Mouse (Mus musculus): ENCODE measurements around the gene Kynu. TPM values are rescaled to one million over a fixed set of nuclear protein-coding genes. Genes with fewer than 3 reads are reported as not detected.

The Kynu gene
- 0.72 and 0.76 TPM in 2 replicates for polyA plus RNA-seq (2016; fragmentation: Nextera tagmentation; extraction: Ambion mirVana)

GRCm38 (mm10) chr2:43555062-43555888 lies at the start of gene Kynu:
TSS of gene Kynu (plus strand) at chr2:43555329.
- WGBS (ENCODE audit: insufficient replicate concordance), result 28% methylated on average over 9 of the region's 9 CpGs
- no peaks in the 10 kb centered on the region for H3K36me3 ChIP-seq
- H3K4me2 ChIP-seq, result peak within 1 kb of the TSS; percentile 22; the same call in 1 of the 2 replicates
- no peaks in the 10 kb centered on the region for H3K27me3 ChIP-seq (replicated peaks)
- H3K27ac ChIP-seq, result no peak within 1 kb of the TSS
- ATAC-seq, result peak; percentile 44; the same call in 1 of the 2 replicates
- no peaks in the 10 kb centered on the region for H3K4me1 ChIP-seq
- no peaks in the 10 kb centered on the region for H3K9me3 ChIP-seq (replicated peaks)
- H3K4me3 ChIP-seq, result no peak within 1 kb of the TSS
- no peak within 1 kb of the TSS for H3K9ac ChIP-seq

GRCm38 (mm10) chr2:43506182-43506581 lies 48.9 kb upstream of the Kynu start:
- 71% methylated on average over 3 of the region's 3 CpGs for WGBS (ENCODE audit: insufficient replicate concordance)
- Histone ChIP-seq H3K27me3 (replicated peaks) (no peaks in the 10 kb centered on the region), H3K4me3 (no peak overlapping the region)

GRCm38 (mm10) chr2:43513852-43514251 lies 41.3 kb upstream of the Kynu start:
- Histone ChIP-seq H3K4me3 (no peak overlapping the region), H3K9ac (no peak overlapping the region), H3K4me2 (no peak overlapping the region), H3K4me1 (no peaks in the 10 kb centered on the region), H3K9me3 (replicated peaks) (no peaks in the 10 kb centered on the region), H3K36me3 (no peaks in the 10 kb centered on the region), H3K27me3 (replicated peaks) (no peaks in the 10 kb centered on the region), H3K27ac (no peak overlapping the region)
- no peak for ATAC-seq
- WGBS (ENCODE audit: insufficient replicate concordance), result 60% methylated on average over 7 of the region's 7 CpGs

More at GRCm38 (mm10) chr2:43506182-43506581, 48.9 kb upstream of the Kynu start:
- Histone ChIP-seq H3K9me3 (replicated peaks) (no peaks in the 10 kb centered on the region), H3K4me2 (no peak overlapping the region), H3K36me3 (no peaks in the 10 kb centered on the region), H3K27ac (no peak overlapping the region), H3K4me1 (no peaks in the 10 kb centered on the region), H3K9ac (no peak overlapping the region)
- ATAC-seq, result no peak

- H3K9ac ChIP-seq, result no peak overlapping the region
- WGBS (ENCODE audit: insufficient replicate concordance), result 46% methylated on average over 2 of the region's 2 CpGs
- no peaks in the 10 kb centered on the region for H3K4me1 ChIP-seq
- H3K36me3 ChIP-seq, result no peaks in the 10 kb centered on the region
- no peaks in the 10 kb centered on the region for H3K27me3 ChIP-seq (replicated peaks)
- no peak overlapping the region for H3K4me3 ChIP-seq
- no peak overlapping the region for H3K27ac ChIP-seq
- H3K9me3 ChIP-seq (replicated peaks), result no peaks in the 10 kb centered on the region
- H3K4me2 ChIP-seq, result no peak overlapping the region
- no peak for ATAC-seq
These were observed 20.7 kb upstream of the Kynu start for GRCm38 (mm10) chr2:43534417-43534816.

- no peak overlapping the region for H3K4me3 ChIP-seq
- H3K9me3 ChIP-seq (replicated peaks), result no peaks in the 10 kb centered on the region
- H3K9ac ChIP-seq, result no peak overlapping the region
- no peaks in the 10 kb centered on the region for H3K27me3 ChIP-seq (replicated peaks)
- no peak overlapping the region for H3K27ac ChIP-seq
- H3K4me2 ChIP-seq, result no peak overlapping the region
- H3K4me1 ChIP-seq, result no peaks in the 10 kb centered on the region
- ATAC-seq, result no peak
- 59% methylated on average over 3 of the region's 3 CpGs for WGBS (ENCODE audit: insufficient replicate concordance)
- no peaks in the 10 kb centered on the region for H3K36me3 ChIP-seq
These were observed 12.5 kb upstream of the Kynu start for GRCm38 (mm10) chr2:43542615-43543014.

GRCm38 (mm10) chr2:43545665-43546064 lies 9.5 kb upstream of the Kynu start:
- H3K27ac ChIP-seq, result no peak overlapping the region
- H3K36me3 ChIP-seq, result no peaks in the 10 kb centered on the region
- H3K27me3 ChIP-seq (replicated peaks), result no peaks in the 10 kb centered on the region
- WGBS (ENCODE audit: insufficient replicate concordance), result 37% methylated on average over 3 of the region's 3 CpGs
- ATAC-seq, result no peak
- no peak overlapping the region for H3K9ac ChIP-seq
- H3K4me2 ChIP-seq, result no peak overlapping the region
- H3K4me3 ChIP-seq, result no peak overlapping the region
- no peaks in the 10 kb centered on the region for H3K4me1 ChIP-seq
- H3K9me3 ChIP-seq (replicated peaks), result no peaks in the 10 kb centered on the region

- Histone ChIP-seq H3K4me1 (no peaks in the 10 kb centered on the region), H3K4me2 (no peak overlapping the region), H3K4me3 (no peak overlapping the region), H3K27me3 (replicated peaks) (no peaks in the 10 kb centered on the region), H3K9me3 (replicated peaks) (no peaks in the 10 kb centered on the region), H3K27ac (no peak overlapping the region), H3K9ac (no peak overlapping the region), H3K36me3 (no peaks in the 10 kb centered on the region)
- 60% methylated on average over 1 of the region's 1 CpGs for WGBS (ENCODE audit: insufficient replicate concordance)
- no peak for ATAC-seq
These were observed 8.7 kb upstream of the Kynu start for GRCm38 (mm10) chr2:43546448-43546847.

GRCm38 (mm10) chr2:43554216-43554615 lies 913 bp upstream of the Kynu start:
- Histone ChIP-seq H3K27ac (no peak overlapping the region), H3K4me3 (no peak overlapping the region), H3K36me3 (no peaks in the 10 kb centered on the region), H3K27me3 (replicated peaks) (no peaks in the 10 kb centered on the region), H3K9me3 (replicated peaks) (no peaks in the 10 kb centered on the region), H3K4me2 (no peak overlapping the region), H3K4me1 (no peaks in the 10 kb centered on the region), H3K9ac (no peak overlapping the region)
- ATAC-seq, result no peak
- WGBS (ENCODE audit: insufficient replicate concordance), result 63% methylated on average over 4 of the region's 4 CpGs

- Histone ChIP-seq H3K4me3 (no peak overlapping the region), H3K27ac (no peak overlapping the region), H3K9me3 (replicated peaks) (no peaks in the 10 kb centered on the region), H3K4me1 (no peaks in the 10 kb centered on the region), H3K9ac (no peak overlapping the region), H3K36me3 (no peaks in the 10 kb centered on the region), H3K4me2 (0 out of 2 replicates have a peak overlapping the region, but pooled peaks have one; percentile 22), H3K27me3 (replicated peaks) (no peaks in the 10 kb centered on the region)
- peak; percentile 62; the same call in 1 of the 2 replicates for ATAC-seq
- 51% methylated on average over 4 of the region's 4 CpGs for WGBS (ENCODE audit: insufficient replicate concordance)
These were observed 758 bp downstream of the Kynu start for GRCm38 (mm10) chr2:43555889-43556285.

GRCm38 (mm10) chr2:43556985-43557384 lies 1.9 kb downstream of the Kynu start:
- Histone ChIP-seq H3K4me3 (no peak overlapping the region), H3K27me3 (replicated peaks) (no peaks in the 10 kb centered on the region), H3K4me1 (no peaks in the 10 kb centered on the region), H3K9me3 (replicated peaks) (no peaks in the 10 kb centered on the region), H3K36me3 (no peaks in the 10 kb centered on the region), H3K4me2 (no peak overlapping the region), H3K27ac (no peak overlapping the region), H3K9ac (no peak overlapping the region)
- 53% methylated on average over 3 of the region's 3 CpGs for WGBS (ENCODE audit: insufficient replicate concordance)
- no peak for ATAC-seq

- H3K4me2 ChIP-seq, result no peak overlapping the region
- no peak overlapping the region for H3K27ac ChIP-seq
- no peak overlapping the region for H3K9ac ChIP-seq
- no peaks in the 10 kb centered on the region for H3K27me3 ChIP-seq (replicated peaks)
- WGBS (ENCODE audit: insufficient replicate concordance), result 40% methylated on average over 3 of the region's 3 CpGs
- ATAC-seq, result no peak
- H3K9me3 ChIP-seq (replicated peaks), result no peaks in the 10 kb centered on the region
- no peak overlapping the region for H3K4me3 ChIP-seq
- no peaks in the 10 kb centered on the region for H3K36me3 ChIP-seq
- H3K4me1 ChIP-seq, result no peaks in the 10 kb centered on the region
These were observed 6.1 kb downstream of the Kynu start for GRCm38 (mm10) chr2:43561209-43561608.

- H3K9ac ChIP-seq, result no peak overlapping the region
- H3K9me3 ChIP-seq (replicated peaks), result no peaks in the 10 kb centered on the region
- no peak overlapping the region for H3K27ac ChIP-seq
- H3K27me3 ChIP-seq (replicated peaks), result no peaks in the 10 kb centered on the region
- 79% methylated on average over 9 of the region's 9 CpGs for WGBS (ENCODE audit: insufficient replicate concordance)
- no peak overlapping the region for H3K4me3 ChIP-seq
- no peaks in the 10 kb centered on the region for H3K36me3 ChIP-seq
- H3K4me1 ChIP-seq, result no peaks in the 10 kb centered on the region
- no peak overlapping the region for H3K4me2 ChIP-seq
- ATAC-seq, result no peak
These were observed 7.7 kb downstream of the Kynu start for GRCm38 (mm10) chr2:43562779-43563178.

Data from liver, embryonic 12.5 days (tissue).